Mouse (Mus musculus): ENCODE measurements around the gene Rab25. TPM values are rescaled to one million over a fixed set of nuclear protein-coding genes. Genes with fewer than 3 reads are reported as not detected.

Rab25 gene
- total RNA-seq, 4 experiments from 2014 or later, result not detected

DNA sequence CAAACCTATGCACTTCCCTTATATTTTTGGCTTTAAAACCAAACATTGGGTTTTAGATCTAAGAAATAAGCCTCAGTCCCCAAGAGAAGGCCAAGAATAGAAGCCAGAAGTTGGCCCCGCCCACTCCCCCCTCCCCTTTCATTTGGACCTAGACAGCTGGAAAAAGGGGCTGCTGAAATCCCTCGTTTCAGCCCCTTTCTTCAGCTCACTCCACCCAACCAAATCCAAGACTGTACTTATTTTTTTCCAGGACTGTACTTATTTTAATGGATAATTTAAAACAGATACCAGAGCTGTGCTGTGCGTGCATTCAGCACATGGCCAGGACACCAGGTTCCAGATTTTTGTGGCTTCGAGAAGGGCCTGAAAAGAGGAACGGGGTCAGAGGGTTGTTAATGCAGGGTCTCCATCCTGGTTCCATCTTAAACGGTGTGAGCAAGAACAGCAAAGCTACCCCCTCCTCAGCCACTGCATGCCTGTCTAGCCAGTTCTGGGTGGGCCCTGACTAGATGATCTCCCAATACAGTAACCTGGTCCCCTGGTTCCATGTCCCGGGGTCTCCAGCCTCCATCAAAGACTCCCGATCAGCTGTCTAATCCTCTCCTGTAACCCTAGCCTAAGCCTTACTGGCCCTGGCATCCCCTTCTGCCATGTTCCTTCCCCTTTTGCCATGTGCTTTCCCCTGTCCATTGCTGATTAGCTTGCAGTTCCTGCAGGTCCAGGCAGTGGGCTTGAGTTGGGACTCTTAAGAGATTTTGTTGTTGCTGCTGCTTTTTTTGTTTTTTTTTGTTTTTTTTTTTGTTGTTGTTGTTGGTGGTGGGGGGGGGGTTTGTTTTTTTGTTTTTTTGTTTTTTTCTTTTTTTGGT, 44.0 kb downstream of the Rab25 start:
- no peak for DNase-seq (ENCODE audit: low spot score in 2 of 2)

DNA sequence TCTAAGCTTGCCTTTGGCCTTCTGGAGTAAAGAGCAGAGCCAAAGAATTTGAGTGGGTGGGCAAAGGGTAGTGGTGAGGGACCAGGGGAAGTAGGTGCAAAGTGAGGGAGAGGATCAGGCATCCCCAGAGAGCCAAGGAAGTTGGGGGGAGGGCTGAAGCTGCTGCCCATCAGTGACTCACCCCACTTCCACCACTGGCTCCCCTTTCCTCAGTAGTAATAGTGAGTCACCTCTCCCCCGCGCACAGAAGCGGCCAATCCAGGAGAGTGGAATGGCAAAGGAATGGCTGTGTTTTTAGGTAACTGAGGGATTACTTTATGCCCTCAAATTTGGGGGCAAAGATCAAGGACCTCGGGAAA, 44.6 kb downstream of the Rab25 start:
- peak in 1 of 2 experiments; percentile 70 for DNase-seq (ENCODE audit: low spot score in 2 of 2)

DNA sequence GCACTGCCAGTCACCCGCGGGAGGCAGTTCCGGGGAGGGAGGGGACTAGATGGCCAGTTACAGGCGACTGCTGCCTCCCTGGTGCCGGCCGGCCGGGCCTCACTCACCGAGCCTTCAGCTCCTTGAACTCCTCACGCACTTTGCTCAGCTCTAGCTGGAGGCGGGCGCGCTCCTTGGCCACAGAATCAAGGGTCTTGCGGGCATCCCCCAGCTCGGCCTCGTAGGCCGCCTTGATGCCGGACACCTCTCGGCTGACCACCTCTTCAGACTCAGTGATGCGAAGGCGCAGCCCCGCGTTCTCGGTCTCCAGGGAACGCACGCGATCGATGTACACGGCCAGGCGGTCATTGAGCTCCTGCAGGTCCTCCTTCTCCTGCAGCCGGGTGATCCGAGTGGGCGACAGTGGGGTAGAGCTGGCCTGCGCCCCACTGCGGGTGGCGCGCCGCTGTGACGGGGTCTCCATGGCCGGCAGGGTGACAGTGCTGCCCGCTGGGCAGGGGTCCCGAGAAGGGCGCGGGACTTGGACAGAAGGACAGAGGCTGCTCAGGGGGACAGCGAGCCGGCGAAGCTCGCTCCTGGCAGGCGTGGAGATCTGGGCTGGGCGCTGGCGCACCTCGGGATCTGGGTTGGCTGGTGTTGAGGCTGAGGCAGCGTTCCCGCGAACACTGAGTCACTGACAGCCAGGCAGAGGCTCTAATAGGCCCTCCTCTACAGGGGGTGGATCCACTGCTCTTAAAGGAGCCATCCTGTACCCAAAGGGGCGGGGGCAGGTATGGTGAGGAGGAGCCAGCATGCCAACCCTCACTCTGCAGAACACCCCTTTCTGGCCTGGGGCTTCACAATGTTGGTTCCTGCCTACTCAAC, 45.2 kb downstream of the Rab25 start:
- peak; percentile 92 to 97 for DNase-seq (ENCODE audit: low spot score in 2 of 2)

DNA sequence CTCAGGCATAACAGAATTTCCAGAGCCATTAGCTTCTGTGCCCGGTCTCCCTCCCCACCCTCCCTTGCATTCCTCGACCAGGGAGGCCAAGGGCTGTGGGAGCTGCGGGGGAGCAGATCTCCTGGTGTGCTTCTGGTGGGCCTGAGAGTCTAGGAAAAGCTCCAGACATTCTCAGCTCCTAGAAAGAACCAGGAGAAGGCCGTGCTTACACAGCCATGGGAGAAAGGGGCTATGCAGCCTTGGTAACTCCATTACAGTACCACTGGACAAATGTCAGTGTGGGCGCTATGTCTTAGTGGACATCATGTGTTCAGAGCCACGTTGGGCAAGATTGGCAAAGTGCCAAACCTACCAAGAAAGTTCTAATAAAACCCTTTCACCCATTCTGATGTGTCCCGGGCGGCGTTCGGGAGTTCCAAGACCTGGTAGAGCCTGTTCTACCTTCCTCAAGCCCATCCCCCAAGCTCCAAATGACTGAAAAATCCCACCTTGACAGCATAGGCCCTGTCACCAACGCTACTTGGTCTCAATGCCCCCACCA, 46.0 kb downstream of the Rab25 start:
- no peak for DNase-seq (ENCODE audit: low spot score in 2 of 2)

DNA sequence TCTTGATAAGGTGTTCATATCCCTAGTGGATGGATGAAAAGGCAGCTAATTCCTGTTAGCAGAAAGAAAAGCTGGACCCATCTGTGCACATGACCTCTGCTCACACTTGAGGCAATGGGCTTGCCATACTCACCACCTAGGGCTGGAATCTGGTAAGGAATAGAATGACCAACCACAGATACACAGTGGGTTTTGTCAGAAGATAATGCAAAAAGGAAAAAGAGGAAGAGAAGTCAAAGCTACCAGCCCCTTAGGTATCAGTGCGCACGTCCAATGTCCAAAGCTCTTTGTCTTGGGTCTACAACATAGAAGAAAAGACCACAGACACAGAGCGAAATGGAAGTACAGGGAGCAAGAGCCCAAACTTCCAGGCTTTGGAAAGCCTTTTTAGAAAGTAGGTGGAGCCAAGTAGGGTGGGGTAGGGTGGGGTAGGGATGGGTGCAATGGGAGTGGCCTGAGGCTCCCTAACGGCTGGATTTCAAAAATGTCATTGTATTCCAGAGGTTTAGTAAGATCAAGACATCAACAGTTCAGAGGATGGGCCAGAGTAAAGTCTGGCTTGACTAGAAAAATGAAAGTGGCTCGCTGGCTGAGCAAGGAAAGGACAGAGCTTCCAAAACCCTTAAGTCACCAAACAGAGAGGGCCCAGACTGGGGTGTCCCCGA, 46.6 kb downstream of the Rab25 start:
- no peak for DNase-seq (ENCODE audit: low spot score in 2 of 2)

DNA sequence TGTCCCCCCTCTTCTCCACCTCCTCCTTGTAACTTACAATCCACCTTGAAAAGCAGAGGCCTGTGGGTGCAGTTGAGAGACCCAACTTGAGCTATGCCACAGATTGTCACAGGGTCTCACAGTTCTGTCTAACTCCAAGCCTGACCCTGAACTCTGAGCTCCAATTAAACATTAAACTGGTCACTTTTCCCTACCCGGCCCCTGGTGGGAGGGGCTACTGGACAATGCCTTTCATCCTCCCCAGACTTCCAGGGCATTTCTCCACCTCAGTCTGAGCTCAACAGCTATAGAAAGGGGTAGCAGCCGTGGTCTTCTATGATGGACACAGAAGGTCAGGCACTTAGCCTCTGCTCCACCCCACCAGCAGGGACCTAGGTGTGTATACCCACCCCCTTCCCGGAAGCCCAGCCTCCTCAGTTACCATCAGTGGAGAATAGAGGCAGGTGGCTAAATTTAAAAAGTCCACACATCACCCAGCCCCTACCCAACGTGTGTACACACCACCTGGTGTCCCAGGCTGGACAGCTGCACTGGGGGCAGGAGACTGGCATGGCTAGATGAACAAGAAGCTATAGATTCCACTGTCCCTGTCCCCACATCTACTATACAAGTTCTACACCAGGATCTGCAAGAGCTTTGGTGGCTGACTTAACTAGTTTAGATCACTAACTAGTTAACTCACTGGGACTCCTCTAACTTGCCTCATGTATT, 47.3 kb downstream of the Rab25 start:
- no peak for DNase-seq (ENCODE audit: low spot score in 2 of 2)

- no peak for DNase-seq (ENCODE audit: low spot score in 2 of 2)
These were observed 48.0 kb downstream of the Rab25 start for GRCm38 (mm10) chr3:88500087-88500486.

GRCm38 (mm10) chr3:88499580-88499979, 48.5 kb downstream of the Rab25 start:
- no peak for DNase-seq (ENCODE audit: low spot score in 2 of 2)

GRCm38 (mm10) chr3:88495741-88496415, 52.2 kb downstream of the Rab25 start:
- DNase-seq (ENCODE audit: low spot score in 2 of 2), result no peak

DNA sequence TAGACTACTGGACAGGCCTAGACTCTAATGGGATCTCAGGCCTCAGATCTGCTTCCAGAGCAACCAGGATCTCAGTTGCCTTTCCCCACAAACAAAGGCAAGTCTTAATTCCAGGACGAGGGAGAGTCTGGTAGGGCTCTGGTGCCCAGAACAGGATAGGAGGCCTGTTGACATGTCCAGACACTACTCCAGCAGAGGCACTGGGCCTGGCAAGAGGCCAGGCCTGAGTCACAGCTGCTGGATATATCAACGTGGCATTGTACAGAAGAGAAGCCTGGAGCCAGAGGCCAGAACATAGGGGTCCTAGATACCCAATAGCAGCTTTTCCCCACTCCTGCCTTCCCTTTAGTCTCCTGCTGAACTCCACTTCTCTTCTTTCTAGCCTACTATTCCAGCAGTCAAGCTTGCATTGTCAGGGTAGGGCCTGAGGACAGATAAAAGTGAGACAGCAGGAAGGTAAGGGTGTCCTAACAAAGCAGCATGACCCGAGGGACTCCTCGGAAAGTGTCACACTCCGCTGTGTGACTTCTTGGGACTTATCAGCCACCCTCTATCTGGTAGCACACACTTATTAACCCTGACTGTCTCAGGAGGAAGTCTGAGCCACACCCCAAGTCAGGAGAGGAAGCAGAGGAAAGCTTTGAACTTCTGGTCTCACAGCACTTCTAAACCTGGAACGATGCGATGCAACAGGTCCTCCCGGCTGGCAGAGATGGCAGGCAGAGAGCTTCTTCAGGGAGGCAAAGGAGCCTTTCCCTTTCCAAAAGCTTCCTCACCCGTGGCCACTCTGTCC, 53.1 kb downstream of the Rab25 start:
- DNase-seq (ENCODE audit: low spot score in 2 of 2), result no peak

- DNase-seq (ENCODE audit: low spot score in 2 of 2), result no peak
These were observed 54.2 kb downstream of the Rab25 start for GRCm38 (mm10) chr3:88493706-88494582.

Small RNA genes within 50 kb of the gene (microRNA-seq; reads per million reads assigned to microRNA genes)
- gene Mir1905, result 0 reads per million in 2 experiments

Other genes with a start within 250 kb of the Rab25 start
- 100 to 1,000 TPM in 2 of 4 experiments, 10 to 100 TPM in 2; 97.4 to 106 (median 100) TPM for gene Glmp, start 223.3 kb downstream of the Rab25 start, total RNA-seq (2022)
- gene Tmem79, start 212.2 kb downstream of the Rab25 start, total RNA-seq (2022), result 1 to 10 TPM; 1.4 to 2.8 (median 1.8) TPM
- 10 to 100 TPM; 80.2 to 90.1 (median 83.9) TPM for gene Smg5, start 212.0 kb downstream of the Rab25 start, total RNA-seq (2022)
- 10 to 100 TPM; 14.4 to 16.7 (median 14.8) TPM for gene Paqr6, start 183.7 kb downstream of the Rab25 start, total RNA-seq (2022)
- 1 to 10 TPM in 2 of 4 experiments, under 1 TPM in 2; 0.63 to 2.3 (median 1.3) TPM for gene Bglap3, start 175.6 kb downstream of the Rab25 start, total RNA-seq (2022)
- gene Bglap2, start 169.6 kb downstream of the Rab25 start, total RNA-seq (2022), result 1 to 10 TPM in 3 of 4 experiments, not detected in 1; 1.1 to 1.8 (median 1.3) TPM
- 1 to 10 TPM in 1 of 4 experiments, not detected in 3; 2.8 TPM for gene Bglap, start 163.8 kb downstream of the Rab25 start, total RNA-seq (2022)
- 1 to 10 TPM; 7.4 to 9.2 (median 7.8) TPM for gene Pmf1, start 138.0 kb downstream of the Rab25 start, total RNA-seq (2022)
- gene Slc25a44, start 123.2 kb downstream of the Rab25 start, total RNA-seq (2022), result 10 to 100 TPM; 72.5 to 77.6 (median 75.9) TPM
- 10 to 100 TPM; 63.2 to 71.4 (median 66.8) TPM for gene Sema4a, start 87.1 kb downstream of the Rab25 start, total RNA-seq (2022)
- gene Lmna, start 38.3 kb downstream of the Rab25 start, total RNA-seq (2022), result 10 to 100 TPM; 50.1 to 67.5 (median 60.3) TPM
- 1 to 10 TPM; 2.3 to 3.1 (median 2.6) TPM for gene Mex3a, start 15.9 kb downstream of the Rab25 start, total RNA-seq (2022)
- 100 to 1,000 TPM; 102 to 133 (median 110) TPM for gene Lamtor2, start 4.8 kb upstream of the Rab25 start, total RNA-seq (2022)
- gene Ubqln4, start 5.5 kb upstream of the Rab25 start, total RNA-seq (2022), result 100 to 1,000 TPM; 121 to 142 (median 129) TPM
- gene Ssr2, start 27.6 kb upstream of the Rab25 start, total RNA-seq (2022), result 10 to 100 TPM; 85.5 to 93.2 (median 89.8) TPM
- gene Arhgef2, start 57.7 kb upstream of the Rab25 start, total RNA-seq (2022), result 100 to 1,000 TPM; 228 to 247 (median 232) TPM
- not detected for gene Rxfp4, start 104.8 kb upstream of the Rab25 start, total RNA-seq (2022)
- 10 to 100 TPM; 46.2 to 57.4 (median 51.3) TPM for gene Khdc4, start 137.5 kb upstream of the Rab25 start, total RNA-seq (2022)
- 10 to 100 TPM; 36.3 to 42.0 (median 40.6) TPM for gene Rit1, start 168.5 kb upstream of the Rab25 start, total RNA-seq (2022)
- 100 to 1,000 TPM; 529 to 574 (median 545) TPM for gene Syt11, start 226.9 kb upstream of the Rab25 start, total RNA-seq (2022)